Mouse (Mus musculus) liver (tissue): Measurements from ENCODE around the gene Idi2.
"Not testable (repeated sequence)": the region's sequence is repeated elsewhere in the genome, so short reads cannot be mapped to it uniquely, and the experiment has no call there.

Source experiments
- DNase-seq: peaks from one replicate; pipeline ENCODE4 v3.0.0-alpha.2; 2020; ENCODE audit warnings: mixed read lengths

The Idi2 gene

GRCm38 (mm10) chr13:8952563-8952962 is at the start of gene Idi2:
TSS of gene Idi2 (plus strand) at chr13:8952863.
- DNase-seq: not testable (repeated sequence)

DNA sequence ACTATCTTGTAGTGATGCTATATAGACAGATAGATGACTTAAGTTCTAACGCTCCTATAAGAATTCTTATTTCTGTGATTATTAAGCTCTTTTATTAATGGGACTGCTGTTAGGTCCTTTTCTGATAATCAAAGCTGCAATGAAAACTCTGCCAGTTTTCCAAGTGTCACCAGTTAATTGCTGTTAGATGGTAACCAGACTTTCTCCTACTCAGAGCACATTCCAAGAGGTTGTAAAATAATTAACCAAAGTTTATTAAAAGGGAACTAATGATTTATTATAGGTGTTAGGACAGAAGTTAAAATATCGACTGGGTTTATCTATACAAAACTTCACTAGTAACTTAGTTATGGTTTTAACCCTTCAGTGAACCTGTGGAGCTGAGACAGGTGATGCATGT is 46.7 kb upstream of the Idi2 start:
- DNase-seq: not testable (repeated sequence)

GRCm38 (mm10) chr13:8913890-8914289 is 38.8 kb upstream of the Idi2 start:
- not testable (repeated sequence) for DNase-seq

GRCm38 (mm10) chr13:8933499-8933898 is 19.2 kb upstream of the Idi2 start:
- DNase-seq: no peak

DNA sequence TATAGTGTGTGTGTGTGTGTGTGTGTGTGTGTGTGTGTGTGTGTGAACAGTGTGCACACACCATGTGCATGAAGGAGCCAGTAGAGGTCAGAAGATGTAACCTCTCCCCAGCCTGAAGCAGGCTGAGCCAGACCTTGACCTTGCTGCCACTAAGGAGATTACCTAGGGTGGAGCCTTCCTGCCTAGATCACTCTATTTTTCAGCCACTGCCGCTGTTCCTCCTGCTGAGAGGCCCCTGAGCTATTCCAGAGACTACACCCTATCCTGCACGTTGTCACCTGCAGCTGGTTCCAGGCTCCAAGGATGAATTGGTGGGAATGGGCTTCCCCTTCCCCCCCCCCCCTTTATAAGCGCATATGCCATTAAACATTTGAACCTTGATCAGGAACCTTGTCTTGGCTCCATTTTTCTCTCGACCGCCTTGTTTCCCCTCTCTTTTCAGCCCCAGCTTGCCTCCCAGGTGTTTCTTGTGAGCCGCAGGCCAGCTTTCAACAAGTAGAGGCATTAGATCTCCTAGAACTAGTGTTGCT is 15.0 kb upstream of the Idi2 start:
- DNase-seq: not testable (repeated sequence)

- not testable (repeated sequence) for DNase-seq
Measured at GRCm38 (mm10) chr13:8941110-8941509, 11.6 kb upstream of the Idi2 start.

- not testable (repeated sequence) for DNase-seq
Measured at GRCm38 (mm10) chr13:8941701-8942100, 11.0 kb upstream of the Idi2 start.

DNA sequence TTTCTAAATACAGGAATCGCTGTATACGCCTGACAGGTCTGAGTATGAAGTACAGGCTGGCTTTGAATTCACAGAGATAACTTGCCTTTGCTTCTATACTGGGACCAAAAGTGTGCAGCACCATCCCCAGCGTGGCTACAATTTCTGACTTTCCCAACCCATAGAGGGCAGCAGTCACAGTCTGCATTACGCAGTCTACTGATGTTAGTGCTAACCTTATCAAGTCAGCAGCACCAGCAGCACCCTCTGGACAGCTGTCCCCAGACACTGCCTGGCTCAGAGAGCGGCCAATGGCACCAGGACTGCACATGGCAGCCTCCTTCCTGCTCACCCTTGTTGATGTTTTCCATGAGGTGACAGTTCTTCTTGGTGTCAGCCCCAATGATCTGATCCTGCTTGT is 8.8 kb upstream of the Idi2 start:
- DNase-seq: not testable (repeated sequence)

GRCm38 (mm10) chr13:8948131-8948530 is 4.5 kb upstream of the Idi2 start, which contains the start of gene Gm9745:
TSS of gene Gm9745 (minus strand) at chr13:8948231.
- not testable (repeated sequence) for DNase-seq

- DNase-seq: not testable (repeated sequence)
Measured at GRCm38 (mm10) chr13:8955127-8955526, 2.5 kb downstream of the Idi2 start.

GRCm38 (mm10) chr13:8956873-8957272 is 4.2 kb downstream of the Idi2 start:
- DNase-seq: not testable (repeated sequence)

GRCm38 (mm10) chr13:8959058-8959457 is 6.4 kb downstream of the Idi2 start:
- DNase-seq: not testable (repeated sequence)

DNA sequence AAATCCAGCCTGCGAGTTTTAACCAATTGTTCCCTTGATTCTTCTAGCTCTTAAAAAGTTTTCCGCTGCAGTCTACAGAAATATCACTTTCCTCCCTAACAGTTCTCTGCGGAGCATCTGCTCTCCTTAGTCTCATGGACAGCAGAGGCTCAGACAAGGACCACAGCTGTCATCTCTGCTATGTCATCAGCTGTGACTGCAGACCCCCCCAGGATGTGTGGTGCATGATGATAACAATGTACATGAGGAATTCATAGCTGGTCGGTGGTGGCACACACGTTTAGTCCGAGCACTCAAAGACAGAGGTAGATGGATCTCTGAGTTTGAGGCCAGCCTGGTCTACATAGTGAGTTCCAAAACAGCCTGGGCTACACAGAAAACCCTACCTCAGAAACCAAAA is 6.9 kb downstream of the Idi2 start:
- peak; percentile 55 for DNase-seq

GRCm38 (mm10) chr13:8961128-8961888 is 8.6 kb downstream of the Idi2 start:
- not testable (repeated sequence) for DNase-seq

DNA sequence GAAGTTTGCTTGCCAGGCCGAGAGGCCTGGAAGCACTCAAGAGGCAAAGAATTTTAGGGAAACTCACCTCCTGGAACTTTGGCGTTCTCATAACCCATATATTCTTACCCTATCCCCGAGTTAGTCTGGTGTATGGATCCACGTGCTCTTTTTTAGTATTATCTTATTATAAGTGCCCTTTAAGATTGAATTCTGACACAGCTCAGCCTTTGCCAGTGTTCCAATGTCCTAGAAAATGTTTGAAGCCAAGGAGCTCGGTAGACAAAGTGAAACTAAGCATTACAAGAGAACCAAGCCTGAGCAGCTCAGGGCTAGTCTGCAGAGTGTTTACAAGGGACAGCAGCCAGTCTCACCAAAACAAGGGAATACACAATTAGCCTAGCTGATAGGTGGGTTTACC is 9.6 kb downstream of the Idi2 start:
- DNase-seq: not testable (repeated sequence)

DNA sequence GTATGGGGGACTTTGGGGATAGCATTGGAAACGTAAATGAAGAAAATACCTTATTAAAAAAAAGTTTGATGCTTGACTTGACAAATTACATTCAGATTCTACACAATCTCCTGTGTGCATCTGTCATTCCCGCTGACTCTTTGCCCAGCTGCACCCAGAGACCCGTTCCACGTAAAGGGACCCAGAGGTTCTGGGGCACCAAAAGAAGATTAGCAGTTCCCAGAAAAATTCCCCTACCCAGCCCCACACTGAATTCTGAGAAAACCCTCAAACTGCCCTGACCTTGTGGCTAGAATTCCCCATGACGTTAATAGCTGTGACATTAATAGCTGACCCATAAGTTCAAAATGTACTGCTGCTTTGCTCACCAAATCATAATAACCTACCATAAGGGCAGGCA is 12.6 kb downstream of the Idi2 start:
- peak; percentile 33 for DNase-seq

DNA sequence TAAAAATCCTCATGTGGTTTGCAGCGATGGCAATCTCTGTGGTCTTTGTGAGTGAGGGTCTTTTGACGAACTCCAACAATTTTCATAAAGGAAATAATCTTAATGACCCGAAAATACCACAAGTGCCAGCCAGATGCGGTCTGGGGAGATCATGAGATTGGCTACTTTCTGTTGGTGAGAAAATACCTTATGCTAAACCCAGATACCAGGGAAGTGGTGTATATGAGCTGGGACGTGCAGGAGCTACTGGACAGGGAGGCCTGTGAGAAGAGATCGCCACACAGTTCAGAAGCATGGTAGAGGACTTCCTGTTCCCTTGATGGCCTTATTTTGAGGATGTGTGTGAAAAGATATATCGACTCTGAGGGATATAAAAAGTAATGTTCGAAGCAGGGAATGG is 15.1 kb downstream of the Idi2 start:
- DNase-seq: no peak

GRCm38 (mm10) chr13:8972369-8972768 is 19.7 kb downstream of the Idi2 start:
- DNase-seq: no peak

DNA sequence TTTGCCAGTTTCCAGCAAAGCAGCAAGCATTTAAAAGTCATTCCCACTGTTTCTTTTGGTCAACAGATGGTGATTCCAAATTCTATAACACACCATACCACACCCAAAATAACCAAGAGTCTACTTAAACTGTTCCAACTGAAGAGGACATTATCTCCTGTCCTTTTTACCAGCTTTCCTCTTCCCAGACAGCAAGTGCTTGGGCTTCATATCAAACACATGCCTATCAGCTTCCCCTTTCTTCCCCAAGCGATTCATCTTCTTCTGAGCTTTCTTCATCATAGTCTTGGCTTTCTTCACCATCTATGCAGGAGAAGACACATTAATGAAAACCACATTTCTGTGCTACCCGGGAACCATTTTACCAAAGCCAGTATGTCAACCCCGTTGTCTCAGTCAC is 20.3 kb downstream of the Idi2 start:
- no peak for DNase-seq

DNA sequence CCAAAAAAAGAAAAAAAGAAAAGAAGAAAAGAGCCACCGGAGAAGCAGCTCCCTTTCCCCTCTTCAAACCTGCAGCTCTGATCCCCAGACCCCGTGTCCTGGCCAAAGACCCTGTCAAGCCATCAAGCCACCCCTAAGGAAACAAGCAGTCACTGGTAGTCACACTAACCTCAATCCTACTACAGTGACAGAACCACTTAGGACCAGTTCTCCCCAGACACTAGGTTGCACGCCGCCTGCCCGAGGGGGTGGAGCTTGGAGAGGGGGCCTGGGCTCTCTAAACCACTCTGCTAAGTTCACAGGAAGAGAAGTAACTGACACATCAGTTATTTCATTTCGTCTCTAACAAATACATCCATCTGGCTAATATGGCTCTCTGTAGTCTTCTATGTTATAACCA is 39.6 kb downstream of the Idi2 start:
- DNase-seq: no peak

DNA sequence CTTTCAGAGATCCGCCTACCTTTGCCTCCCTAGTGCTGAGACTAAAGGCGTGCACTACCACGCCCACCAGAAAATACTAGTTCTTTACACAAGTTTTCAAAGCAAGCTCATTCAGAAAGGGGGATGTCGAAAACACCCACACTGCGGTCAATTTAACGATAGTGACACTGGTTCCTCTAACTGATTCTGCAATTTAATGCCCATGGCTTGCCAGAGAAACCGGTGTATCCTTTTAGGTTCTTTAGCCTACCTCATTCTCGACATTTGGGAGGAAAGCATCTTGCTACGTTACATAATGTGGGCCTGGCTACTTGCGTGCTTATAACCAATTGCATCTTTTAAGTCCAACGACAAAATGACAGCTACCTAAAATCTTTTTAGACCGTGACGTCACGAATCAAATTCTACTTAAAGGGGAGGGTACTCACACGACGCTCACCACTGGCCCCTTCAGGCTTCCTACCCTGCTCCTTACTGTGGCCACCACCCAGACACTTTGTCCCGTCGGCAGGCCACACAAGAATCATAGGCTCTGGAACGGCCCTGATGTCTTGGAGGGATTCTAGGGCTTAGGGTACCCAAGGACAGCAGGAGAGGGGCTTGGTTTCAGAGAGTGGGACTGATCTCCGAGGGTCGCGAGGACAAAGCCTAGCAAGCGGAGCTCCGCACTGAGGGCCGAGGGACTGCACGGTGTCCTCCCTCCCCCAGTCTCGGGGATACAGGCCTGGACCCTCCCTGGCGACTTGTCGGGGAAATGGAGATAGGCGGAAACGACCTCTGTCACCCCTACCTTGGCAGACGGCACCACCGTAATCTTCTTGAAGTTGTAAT is 42.7 kb downstream of the Idi2 start:
- no peak for DNase-seq

- peak; percentile 97 for DNase-seq
Measured at GRCm38 (mm10) chr13:8995990-8996786, 43.5 kb downstream of the Idi2 start, which contains the start of gene Gtpbp4. TSS of gene Gtpbp4 (minus strand) at chr13:8996083.

DNA sequence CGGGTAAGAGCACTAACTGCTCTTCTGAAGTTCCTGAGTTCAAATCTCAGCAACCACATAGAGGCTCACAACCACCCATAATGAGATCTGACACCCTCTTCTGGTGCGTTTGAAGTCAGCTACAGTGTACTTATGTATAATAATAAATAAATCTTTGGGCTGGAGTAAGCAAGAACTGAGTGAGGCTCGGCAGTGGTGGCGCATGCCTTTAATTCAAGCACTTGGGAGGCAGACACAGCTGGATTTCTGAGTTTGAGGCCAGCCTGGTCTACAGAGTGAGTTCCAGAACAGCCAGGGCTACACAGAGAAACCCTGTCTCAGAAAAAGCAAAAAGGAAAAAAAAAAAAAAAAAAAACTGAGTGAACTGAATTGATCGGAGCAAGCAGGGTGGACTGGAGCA is 44.6 kb downstream of the Idi2 start:
- DNase-seq: not testable (repeated sequence)
